Mouse (Mus musculus): ENCODE measurements around the gene Mlst8. TPM values are rescaled to one million over a fixed set of nuclear protein-coding genes. Genes with fewer than 3 reads are reported as not detected.

The Mlst8 gene
- total and polyA plus RNA-seq, 3 experiments: 7.0 to 17.2 (median 7.1) TPM

GRCm38 (mm10) chr17:24469910-24470602 lies 8.8 kb downstream of the Mlst8 start, which contains the start of the genes E4f1 and Pgp:
Gene E4f1, minus strand, starts transcription at chr17:24470313.
Gene Pgp, plus strand, starts transcription at chr17:24470392.
- no peaks in the 10 kb centered on the region for H3K27me3 ChIP-seq (ENCODE audit: insufficient read depth, low read length)
- TF ChIP-seq GATA2 (IDR thresholded peaks at IDR 0.05; ENCODE audit: borderline replicate concordance, low read depth, low read length) (no peak), POLR2AphosphoS5 (IDR thresholded peaks at IDR 0.05; ENCODE audit: insufficient replicate concordance, low read depth, low read length) (no peak; the same call in 1 of the 2 replicates), TAL1 (conservative IDR thresholded peaks at IDR 0.05; ENCODE audit: low read depth, low read length) (no peak), GATA1 (IDR thresholded peaks at IDR 0.05; ENCODE audit: borderline replicate concordance, low read length) (no peak), CTCF (IDR thresholded peaks at IDR 0.05; ENCODE audit: low read depth, low read length) (no peak)
- peaks cover 64% of the 10 kb centered on the region for H3K36me3 ChIP-seq (replicated peaks)
- DNase-seq (ENCODE audit: low spot score) (peak; percentile 99), ATAC-seq (ENCODE audit: extremely low read depth, insufficient number of reproducible peaks, low FRiP score, poor library complexity, severe bottlenecking) (peak; percentile 88)
- peak within 1 kb of the TSS; percentile 100 for H3K4me3 ChIP-seq (ENCODE audit: low read depth, low read length)
- H3K9me3 ChIP-seq (replicated peaks): no peaks in the 10 kb centered on the region
- H3K4me1 ChIP-seq (ENCODE audit: insufficient read depth, low read depth, low read length): peaks cover 45% of the 10 kb centered on the region

GRCm38 (mm10) chr17:24469336-24469909 lies 9.5 kb downstream of the Mlst8 start:
- Histone ChIP-seq H3K9me3 (replicated peaks) (no peaks in the 10 kb centered on the region), H3K4me3 (ENCODE audit: low read depth, low read length) (peak overlapping the region; percentile 100), H3K4me1 (ENCODE audit: insufficient read depth, low read depth, low read length) (peaks cover 38% of the 10 kb centered on the region), H3K36me3 (replicated peaks) (peaks cover 63% of the 10 kb centered on the region), H3K27me3 (ENCODE audit: insufficient read depth, low read length) (no peaks in the 10 kb centered on the region)
- TF ChIP-seq GATA1 (IDR thresholded peaks at IDR 0.05; ENCODE audit: borderline replicate concordance, low read length) (no peak), POLR2AphosphoS5 (IDR thresholded peaks at IDR 0.05; ENCODE audit: insufficient replicate concordance, low read depth, low read length) (no peak), CTCF (IDR thresholded peaks at IDR 0.05; ENCODE audit: low read depth, low read length) (no peak), TAL1 (conservative IDR thresholded peaks at IDR 0.05; ENCODE audit: low read depth, low read length) (no peak), GATA2 (IDR thresholded peaks at IDR 0.05; ENCODE audit: borderline replicate concordance, low read depth, low read length) (no peak)
- no peak for DNase-seq (ENCODE audit: low spot score)
- ATAC-seq (ENCODE audit: extremely low read depth, insufficient number of reproducible peaks, low FRiP score, poor library complexity, severe bottlenecking): no peak

GRCm38 (mm10) chr17:24468636-24469246 lies 10.1 kb downstream of the Mlst8 start:
- Histone ChIP-seq H3K4me3 (ENCODE audit: low read depth, low read length) (no peak overlapping the region), H3K27me3 (ENCODE audit: insufficient read depth, low read length) (no peaks in the 10 kb centered on the region), H3K4me1 (ENCODE audit: insufficient read depth, low read depth, low read length) (peaks cover 36% of the 10 kb centered on the region), H3K9me3 (replicated peaks) (no peaks in the 10 kb centered on the region), H3K36me3 (replicated peaks) (peaks cover 56% of the 10 kb centered on the region)
- no peak for DNase-seq (ENCODE audit: low spot score)
- TF ChIP-seq TAL1 (conservative IDR thresholded peaks at IDR 0.05; ENCODE audit: low read depth, low read length) (no peak), POLR2AphosphoS5 (IDR thresholded peaks at IDR 0.05; ENCODE audit: insufficient replicate concordance, low read depth, low read length) (no peak), GATA1 (IDR thresholded peaks at IDR 0.05; ENCODE audit: borderline replicate concordance, low read length) (no peak), CTCF (IDR thresholded peaks at IDR 0.05; ENCODE audit: low read depth, low read length) (no peak), GATA2 (IDR thresholded peaks at IDR 0.05; ENCODE audit: borderline replicate concordance, low read depth, low read length) (no peak)
- no peak for ATAC-seq (ENCODE audit: extremely low read depth, insufficient number of reproducible peaks, low FRiP score, poor library complexity, severe bottlenecking)

- DNase-seq (ENCODE audit: low spot score): no peak
- TF ChIP-seq GATA1 (IDR thresholded peaks at IDR 0.05; ENCODE audit: borderline replicate concordance, low read length): no peak
- peak; percentile 85; the same call in 1 of the 2 replicates for TF ChIP-seq GATA2 (IDR thresholded peaks at IDR 0.05; ENCODE audit: borderline replicate concordance, low read depth, low read length)
- peak; percentile 70 for ATAC-seq (ENCODE audit: extremely low read depth, insufficient number of reproducible peaks, low FRiP score, poor library complexity, severe bottlenecking)
- Histone ChIP-seq H3K4me1 (ENCODE audit: insufficient read depth, low read depth, low read length) (peaks cover 20% of the 10 kb centered on the region), H3K27me3 (ENCODE audit: insufficient read depth, low read length) (no peaks in the 10 kb centered on the region), H3K9me3 (replicated peaks) (no peaks in the 10 kb centered on the region), H3K36me3 (replicated peaks) (peaks cover 43% of the 10 kb centered on the region), H3K4me3 (ENCODE audit: low read depth, low read length) (no peak overlapping the region)
Observed at GRCm38 (mm10) chr17:24463374-24464133, 15.3 kb downstream of the Mlst8 start.

GRCm38 (mm10) chr17:24462932-24463331 lies 15.9 kb downstream of the Mlst8 start:
- TF ChIP-seq TAL1 (conservative IDR thresholded peaks at IDR 0.05; ENCODE audit: low read depth, low read length) (no peak), GATA1 (IDR thresholded peaks at IDR 0.05; ENCODE audit: borderline replicate concordance, low read length) (no peak), POLR2AphosphoS5 (IDR thresholded peaks at IDR 0.05; ENCODE audit: insufficient replicate concordance, low read depth, low read length) (no peak), CTCF (IDR thresholded peaks at IDR 0.05; ENCODE audit: low read depth, low read length) (no peak), GATA2 (IDR thresholded peaks at IDR 0.05; ENCODE audit: borderline replicate concordance, low read depth, low read length) (no peak)
- Histone ChIP-seq H3K4me1 (ENCODE audit: insufficient read depth, low read depth, low read length) (peaks cover 19% of the 10 kb centered on the region), H3K36me3 (replicated peaks) (peaks cover 39% of the 10 kb centered on the region), H3K27me3 (ENCODE audit: insufficient read depth, low read length) (no peaks in the 10 kb centered on the region), H3K4me3 (ENCODE audit: low read depth, low read length) (no peak overlapping the region), H3K9me3 (replicated peaks) (no peaks in the 10 kb centered on the region)
- no peak for DNase-seq (ENCODE audit: low spot score)
- ATAC-seq (ENCODE audit: extremely low read depth, insufficient number of reproducible peaks, low FRiP score, poor library complexity, severe bottlenecking): no peak
